Mouse (Mus musculus): ENCODE measurements at regions not wholly inside any gene's neighbourhood (a gene's known extent, or its start where the extent isn't known, plus 50 kb on each side); places are given as distances from the start of the nearest gene placed in this dataset.

- H3K27me3 ChIP-seq (ENCODE audit: control insufficient read depth, insufficient read depth, insufficient read length), result no peaks in the 10 kb centered on the region
- no peak overlapping the region for H3K4me3 ChIP-seq (ENCODE audit: insufficient read depth, poor library complexity, severe bottlenecking)
- H3K36me3 ChIP-seq (ENCODE audit: control insufficient read depth, insufficient read depth), result no peaks in the 10 kb centered on the region
- no peaks in the 10 kb centered on the region for H3K79me2 ChIP-seq (ENCODE audit: control insufficient read depth, insufficient read depth)
- H3K79me3 ChIP-seq (ENCODE audit: low read depth), result no peaks in the 10 kb centered on the region
- TF ChIP-seq MYOG (IDR thresholded peaks at IDR 0.05; ENCODE audit: control insufficient read depth, extremely low read depth, insufficient read length), result no peak
- TF ChIP-seq CTCF (IDR thresholded peaks at IDR 0.05; ENCODE audit: control insufficient read depth, insufficient read depth, insufficient read length), result no peak
- no peak for TF ChIP-seq USF1 (IDR thresholded peaks at IDR 0.05; ENCODE audit: low read depth)
- no peak for TF ChIP-seq CEBPB (IDR thresholded peaks at IDR 0.05; ENCODE audit: low read depth)
- no peak for TF ChIP-seq MAX (IDR thresholded peaks at IDR 0.05)
- TF ChIP-seq FOSL1 (IDR thresholded peaks at IDR 0.05; ENCODE audit: insufficient read depth, low read length, poor library complexity, severe bottlenecking), result no peak
- H3ac ChIP-seq (ENCODE audit: control insufficient read depth, insufficient read length, low read depth), result no peak overlapping the region
Observed at GRCm38 (mm10) chr3:41387469-41388212, 167.9 kb upstream of the Jade1 start.

GRCm38 (mm10) chr3:41386299-41386698 is 169.2 kb upstream of the Jade1 start:
- no peak for TF ChIP-seq CTCF (IDR thresholded peaks at IDR 0.05; ENCODE audit: control insufficient read depth, insufficient read depth, insufficient read length)
- no peak for TF ChIP-seq FOSL1 (IDR thresholded peaks at IDR 0.05; ENCODE audit: insufficient read depth, low read length, poor library complexity, severe bottlenecking)
- no peak for TF ChIP-seq MAX (IDR thresholded peaks at IDR 0.05)
- TF ChIP-seq MYOD1 (IDR thresholded peaks at IDR 0.05; ENCODE audit: control insufficient read depth, insufficient read length, low read depth), result no peak
- no peak for TF ChIP-seq CEBPB (IDR thresholded peaks at IDR 0.05; ENCODE audit: low read depth)
- TF ChIP-seq USF1 (IDR thresholded peaks at IDR 0.05; ENCODE audit: low read depth), result no peak
- TF ChIP-seq MYOG (IDR thresholded peaks at IDR 0.05; ENCODE audit: control insufficient read depth, extremely low read depth, insufficient read length), result no peak
- Histone ChIP-seq H3K27me3 (ENCODE audit: control insufficient read depth, insufficient read depth, insufficient read length) (no peaks in the 10 kb centered on the region), H3K79me2 (ENCODE audit: control insufficient read depth, insufficient read depth) (no peaks in the 10 kb centered on the region), H3K79me3 (ENCODE audit: low read depth) (no peaks in the 10 kb centered on the region), H3K4me3 (ENCODE audit: insufficient read depth, poor library complexity, severe bottlenecking) (no peak overlapping the region), H3K36me3 (ENCODE audit: control insufficient read depth, insufficient read depth) (no peaks in the 10 kb centered on the region), H3ac (ENCODE audit: control insufficient read depth, insufficient read length, low read depth) (no peak overlapping the region)

GRCm38 (mm10) chr3:41384410-41384809 is 171.1 kb upstream of the Jade1 start:
- TF ChIP-seq MYOG (IDR thresholded peaks at IDR 0.05; ENCODE audit: control insufficient read depth, extremely low read depth, insufficient read length), result no peak
- no peak for TF ChIP-seq FOSL1 (IDR thresholded peaks at IDR 0.05; ENCODE audit: insufficient read depth, low read length, poor library complexity, severe bottlenecking)
- TF ChIP-seq CEBPB (IDR thresholded peaks at IDR 0.05; ENCODE audit: low read depth), result no peak
- TF ChIP-seq USF1 (IDR thresholded peaks at IDR 0.05; ENCODE audit: low read depth), result no peak
- no peak for TF ChIP-seq MYOD1 (IDR thresholded peaks at IDR 0.05; ENCODE audit: control insufficient read depth, insufficient read length, low read depth)
- no peak for TF ChIP-seq MAX (IDR thresholded peaks at IDR 0.05)
- TF ChIP-seq CTCF (IDR thresholded peaks at IDR 0.05; ENCODE audit: control insufficient read depth, insufficient read depth, insufficient read length), result no peak
- Histone ChIP-seq H3K79me3 (ENCODE audit: low read depth) (no peaks in the 10 kb centered on the region), H3K27me3 (ENCODE audit: control insufficient read depth, insufficient read depth, insufficient read length) (no peaks in the 10 kb centered on the region), H3K4me3 (ENCODE audit: insufficient read depth, poor library complexity, severe bottlenecking) (no peak overlapping the region), H3K79me2 (ENCODE audit: control insufficient read depth, insufficient read depth) (no peaks in the 10 kb centered on the region), H3ac (ENCODE audit: control insufficient read depth, insufficient read length, low read depth) (no peak overlapping the region), H3K36me3 (ENCODE audit: control insufficient read depth, insufficient read depth) (no peaks in the 10 kb centered on the region)

- H3K36me3 ChIP-seq (ENCODE audit: control insufficient read depth, insufficient read depth), result no peaks in the 10 kb centered on the region
- TF ChIP-seq USF1 (IDR thresholded peaks at IDR 0.05; ENCODE audit: low read depth) (no peak), MYOD1 (IDR thresholded peaks at IDR 0.05; ENCODE audit: control insufficient read depth, insufficient read length, low read depth) (no peak), CTCF (IDR thresholded peaks at IDR 0.05; ENCODE audit: control insufficient read depth, insufficient read depth, insufficient read length) (no peak), CEBPB (IDR thresholded peaks at IDR 0.05; ENCODE audit: low read depth) (no peak), FOSL1 (IDR thresholded peaks at IDR 0.05; ENCODE audit: insufficient read depth, low read length, poor library complexity, severe bottlenecking) (no peak), MAX (IDR thresholded peaks at IDR 0.05) (no peak), MYOG (IDR thresholded peaks at IDR 0.05; ENCODE audit: control insufficient read depth, extremely low read depth, insufficient read length) (no peak)
- no peaks in the 10 kb centered on the region for H3K79me2 ChIP-seq (ENCODE audit: control insufficient read depth, insufficient read depth)
- H3K79me3 ChIP-seq (ENCODE audit: low read depth), result no peaks in the 10 kb centered on the region
- H3ac ChIP-seq (ENCODE audit: control insufficient read depth, insufficient read length, low read depth), result no peak overlapping the region
- no peaks in the 10 kb centered on the region for H3K27me3 ChIP-seq (ENCODE audit: control insufficient read depth, insufficient read depth, insufficient read length)
- no peak overlapping the region for H3K4me3 ChIP-seq (ENCODE audit: insufficient read depth, poor library complexity, severe bottlenecking)
Observed at GRCm38 (mm10) chr3:41378576-41378975, 177.0 kb upstream of the Jade1 start.

GRCm38 (mm10) chr3:41377826-41378406 is 177.6 kb upstream of the Jade1 start:
- H3ac ChIP-seq (ENCODE audit: control insufficient read depth, insufficient read length, low read depth), result no peak overlapping the region
- no peak overlapping the region for H3K4me3 ChIP-seq (ENCODE audit: insufficient read depth, poor library complexity, severe bottlenecking)
- H3K36me3 ChIP-seq (ENCODE audit: control insufficient read depth, insufficient read depth), result no peaks in the 10 kb centered on the region
- TF ChIP-seq CTCF (IDR thresholded peaks at IDR 0.05; ENCODE audit: control insufficient read depth, insufficient read depth, insufficient read length) (no peak), MYOD1 (IDR thresholded peaks at IDR 0.05; ENCODE audit: control insufficient read depth, insufficient read length, low read depth) (no peak), MAX (IDR thresholded peaks at IDR 0.05) (no peak), MYOG (IDR thresholded peaks at IDR 0.05; ENCODE audit: control insufficient read depth, extremely low read depth, insufficient read length) (no peak), USF1 (IDR thresholded peaks at IDR 0.05; ENCODE audit: low read depth) (no peak), CEBPB (IDR thresholded peaks at IDR 0.05; ENCODE audit: low read depth) (no peak), FOSL1 (IDR thresholded peaks at IDR 0.05; ENCODE audit: insufficient read depth, low read length, poor library complexity, severe bottlenecking) (no peak)
- H3K79me3 ChIP-seq (ENCODE audit: low read depth), result no peaks in the 10 kb centered on the region
- no peaks in the 10 kb centered on the region for H3K27me3 ChIP-seq (ENCODE audit: control insufficient read depth, insufficient read depth, insufficient read length)
- no peaks in the 10 kb centered on the region for H3K79me2 ChIP-seq (ENCODE audit: control insufficient read depth, insufficient read depth)

Measured in C2C12 (cell line).